Mouse (Mus musculus) layer of hippocampus, adult 2 months (tissue): ENCODE measurements around the gene Cyp2f2. TPM values are rescaled to one million over a fixed set of nuclear protein-coding genes. Genes with fewer than 3 reads are reported as not detected.

Experiments
- DNase-seq, 2 experiments: peaks; one replicate each; pipeline ENCODE4 v3.0.0; 2022; ENCODE audit warnings: low spot score in 2 of 2
- H3K27ac ChIP-seq: fragments of 200-600 bp; 2 replicates; pipeline ENCODE4 v1.8.1; 2022
- H3K4me3 ChIP-seq: fragments of 200-600 bp; 2 replicates; pipeline ENCODE4 v1.8.1; 2022; ENCODE audit warnings: mild to moderate bottlenecking
- CTCF ChIP-seq: fragments of 200-600 bp; conservative IDR thresholded peaks from 2 replicates; pipeline ENCODE4 v1.8.1; 2022; ENCODE audit warnings: antibody characterized with exemption, mild to moderate bottlenecking, moderate library complexity
- long read RNA-seq, 2 experiments: library from polyadenylated mRNA; stranded (forward); transcript quantifications; one replicate each; pipeline ENCODE4 v2.0.0; 2021; ENCODE audit warnings: borderline mapping rate in 2 of 2
- total RNA-seq, 2 experiments: library from RNA; stranded (reverse); gene quantifications; 2 replicates each; pipeline ENCODE4 v1.2.3; 2021

Gene Cyp2f2
- under 1 TPM in 1 of 2 experiments, not detected in 1; 0.41 TPM for total RNA-seq
- long read RNA-seq, experiment 1 = 0 reads
- long read RNA-seq, experiment 2 = 0 reads

GRCm38 (mm10) chr7:27119676-27120075 is at the start of gene Cyp2f2:
TSS of gene Cyp2f2 (plus strand) at chr7:27119909.
- no peak for TF ChIP-seq CTCF
- no peak within 1 kb of the TSS for H3K27ac ChIP-seq
- no peak within 1 kb of the TSS for H3K4me3 ChIP-seq
- no peak for DNase-seq

- no peak overlapping the region for H3K27ac ChIP-seq
- no peak for TF ChIP-seq CTCF
- no peak overlapping the region for H3K4me3 ChIP-seq
- DNase-seq = no peak
Observed at GRCm38 (mm10) chr7:27078641-27079040, 41.1 kb upstream of the Cyp2f2 start.

GRCm38 (mm10) chr7:27081625-27082024 is 38.1 kb upstream of the Cyp2f2 start:
- no peak overlapping the region for H3K4me3 ChIP-seq
- H3K27ac ChIP-seq = no peak overlapping the region
- no peak for DNase-seq
- TF ChIP-seq CTCF = no peak

DNA sequence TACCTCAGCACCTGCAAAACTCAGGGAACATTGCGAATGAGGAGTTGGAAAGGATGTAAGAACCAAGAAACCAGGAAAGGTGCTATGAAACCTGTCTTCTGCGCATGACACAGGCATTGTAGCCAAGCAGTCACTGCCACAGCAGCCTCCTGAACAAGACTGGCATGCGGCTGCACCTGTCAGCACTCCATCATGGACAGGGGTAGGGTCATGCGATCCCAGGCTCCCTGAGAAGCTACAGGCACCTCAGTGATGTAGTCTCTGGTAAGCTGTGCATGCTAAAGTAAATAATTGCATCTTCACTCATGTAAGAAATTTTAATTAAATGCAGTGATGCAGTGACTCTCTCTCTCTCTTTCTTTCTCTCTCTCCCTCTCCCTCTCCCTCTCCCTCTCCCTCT is 28.7 kb upstream of the Cyp2f2 start:
- Histone ChIP-seq H3K27ac (no peak overlapping the region), H3K4me3 (no peak overlapping the region)
- no peak for TF ChIP-seq CTCF
- DNase-seq = no peak

DNA sequence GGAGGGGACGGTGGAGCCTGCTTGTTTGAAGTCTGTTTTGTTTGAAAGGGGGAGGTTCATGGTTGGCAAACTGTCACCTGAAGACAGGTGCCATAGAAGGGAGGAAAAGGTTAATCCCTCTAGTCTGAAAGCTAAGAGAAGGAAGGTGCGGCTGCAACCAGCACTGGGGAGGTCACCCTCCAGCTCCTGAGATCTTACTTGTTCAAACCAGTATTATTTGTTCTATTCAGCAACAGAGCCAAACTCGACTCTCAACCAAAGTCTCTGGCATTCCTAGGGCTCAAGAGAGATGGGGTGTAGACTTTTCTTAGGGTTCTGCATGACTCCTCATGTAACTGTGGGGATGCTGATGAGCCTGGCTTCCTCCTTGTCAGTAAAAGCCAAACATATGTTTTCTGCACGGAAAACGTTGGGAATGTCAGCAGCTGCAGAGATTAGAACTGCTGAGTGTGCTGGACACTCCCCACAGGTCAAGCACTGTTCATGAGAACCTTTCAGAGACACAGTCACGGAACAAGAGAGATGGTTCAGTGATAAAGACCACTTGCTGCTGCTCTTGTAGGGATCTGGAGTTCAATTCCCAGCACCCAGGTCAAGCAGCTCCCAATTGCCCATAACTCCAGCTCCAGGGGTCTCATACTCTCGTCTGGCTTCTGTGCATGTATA is 27.5 kb upstream of the Cyp2f2 start:
- no peak overlapping the region for H3K27ac ChIP-seq
- no peak overlapping the region for H3K4me3 ChIP-seq
- no peak for DNase-seq
- TF ChIP-seq CTCF = no peak

DNA sequence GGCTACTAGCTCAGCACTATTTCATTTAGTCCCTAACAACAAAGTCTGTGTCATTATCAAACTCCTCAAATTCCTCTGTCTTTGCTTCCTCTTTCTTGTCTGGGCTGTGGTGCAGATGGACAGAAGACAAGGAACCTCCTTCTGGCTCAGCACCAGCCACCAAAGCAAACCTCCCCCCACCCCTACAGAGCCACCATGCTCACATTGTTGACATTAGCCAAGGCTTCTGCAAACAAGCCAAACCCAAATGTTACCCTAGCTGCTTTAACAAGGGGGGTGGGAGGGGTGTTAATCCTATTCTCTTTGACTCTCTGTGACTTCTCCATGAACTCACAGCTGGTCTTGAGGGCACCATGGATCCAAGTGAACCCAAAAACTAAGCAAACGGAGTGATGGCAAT is 26.8 kb upstream of the Cyp2f2 start:
- no peak for DNase-seq
- H3K27ac ChIP-seq = no peak overlapping the region
- no peak overlapping the region for H3K4me3 ChIP-seq
- TF ChIP-seq CTCF = no peak

GRCm38 (mm10) chr7:27104882-27105281 is 14.8 kb upstream of the Cyp2f2 start:
- no peak for DNase-seq

GRCm38 (mm10) chr7:27110327-27110726 is 9.4 kb upstream of the Cyp2f2 start:
- no peak for DNase-seq
- Histone ChIP-seq H3K4me3 (no peak overlapping the region), H3K27ac (no peak overlapping the region)
- TF ChIP-seq CTCF = no peak

More at GRCm38 (mm10) chr7:27104882-27105281, 14.8 kb upstream of the Cyp2f2 start:
- Histone ChIP-seq H3K4me3 (no peak overlapping the region), H3K27ac (no peak overlapping the region)
- no peak for TF ChIP-seq CTCF

DNA sequence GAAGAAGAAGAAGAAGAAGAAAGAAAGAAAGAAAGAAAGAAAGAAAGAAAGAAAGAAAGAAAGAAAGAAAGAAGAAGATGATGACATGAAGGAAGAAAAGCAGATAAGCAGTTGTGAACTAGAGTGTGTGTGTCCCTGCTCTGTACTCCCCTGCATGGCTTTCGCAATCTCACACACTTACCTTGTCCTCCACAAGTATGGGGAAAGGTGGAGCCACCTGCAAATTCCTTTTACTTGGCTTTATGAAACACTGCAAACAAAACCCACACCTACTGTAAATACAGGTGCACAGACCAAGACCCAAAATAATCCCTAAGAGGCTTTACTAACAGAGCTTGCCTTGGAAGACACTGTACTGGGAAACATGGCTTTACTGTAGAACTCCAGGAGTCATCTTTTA is 8.7 kb upstream of the Cyp2f2 start:
- no peak for DNase-seq
- Histone ChIP-seq H3K27ac (no peak overlapping the region), H3K4me3 (no peak overlapping the region)
- no peak for TF ChIP-seq CTCF

GRCm38 (mm10) chr7:27111987-27112386 is 7.7 kb upstream of the Cyp2f2 start:
- no peak overlapping the region for H3K4me3 ChIP-seq
- DNase-seq = no peak
- no peak for TF ChIP-seq CTCF
- H3K27ac ChIP-seq = no peak overlapping the region

GRCm38 (mm10) chr7:27118033-27118511 is 1.6 kb upstream of the Cyp2f2 start:
- Histone ChIP-seq H3K4me3 (no peak overlapping the region), H3K27ac (no peak overlapping the region)
- no peak for DNase-seq
- TF ChIP-seq CTCF = no peak

- no peak for TF ChIP-seq CTCF
- no peak overlapping the region for H3K27ac ChIP-seq
- H3K4me3 ChIP-seq = no peak overlapping the region
- no peak for DNase-seq
Observed at GRCm38 (mm10) chr7:27124305-27124832, 4.7 kb downstream of the Cyp2f2 start.

DNA sequence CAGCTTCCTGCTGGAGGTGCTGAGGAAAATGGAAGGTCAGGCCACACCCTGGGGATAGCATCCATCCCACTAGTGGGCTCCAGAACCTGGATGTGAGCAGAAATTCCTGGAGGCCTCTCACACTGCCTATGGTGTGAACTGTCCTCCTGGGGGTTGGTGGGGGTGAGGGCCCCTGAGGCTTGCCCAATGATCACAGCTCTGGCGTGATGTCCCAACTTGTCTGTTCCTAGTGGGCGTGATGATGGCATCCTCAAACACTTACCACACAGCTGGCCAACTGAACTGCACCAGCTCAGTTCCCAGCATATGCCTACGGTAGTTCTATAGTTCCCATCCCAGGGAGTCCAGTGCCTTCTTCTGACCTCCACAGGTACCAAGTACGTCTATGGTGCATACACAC is 5.3 kb downstream of the Cyp2f2 start:
- DNase-seq = no peak
- Histone ChIP-seq H3K27ac (no peak overlapping the region), H3K4me3 (no peak overlapping the region)
- no peak for TF ChIP-seq CTCF

- TF ChIP-seq CTCF = peak; percentile 82
- no peak overlapping the region for H3K27ac ChIP-seq
- H3K4me3 ChIP-seq = no peak overlapping the region
- DNase-seq = peak; percentile 26 to 56
Observed at GRCm38 (mm10) chr7:27128162-27128561, 8.5 kb downstream of the Cyp2f2 start.

GRCm38 (mm10) chr7:27128946-27129345 is 9.2 kb downstream of the Cyp2f2 start:
- TF ChIP-seq CTCF = no peak
- no peak for DNase-seq
- Histone ChIP-seq H3K27ac (no peak overlapping the region), H3K4me3 (no peak overlapping the region)
